Mouse (Mus musculus) common myeloid progenitor, adult 5-6 weeks (primary cell): Measurements from ENCODE around the gene Tm7sf2. TPM values are rescaled to one million over a fixed set of nuclear protein-coding genes. Genes with fewer than 3 reads are reported as not detected.

Source experiments
- ATAC-seq: replicated peaks from 2 replicates; pipeline ENCODE4 v1.8.0; 2016; ENCODE audit warnings: low read depth, mild to moderate bottlenecking, moderate TSS enrichment, inconsistent platforms; ENCODE audit not compliant: poor library complexity, severe bottlenecking
- total RNA-seq: library from RNA; stranded (forward); fragments of 200-1000, 187-1606 nt; gene quantifications from 2 replicates; pipeline ENCODE4 v1.2.3, GENCODE M21; 2017

Tm7sf2 gene
- total RNA-seq, 1 experiment from 2014 or later = 5.9 TPM

DNA sequence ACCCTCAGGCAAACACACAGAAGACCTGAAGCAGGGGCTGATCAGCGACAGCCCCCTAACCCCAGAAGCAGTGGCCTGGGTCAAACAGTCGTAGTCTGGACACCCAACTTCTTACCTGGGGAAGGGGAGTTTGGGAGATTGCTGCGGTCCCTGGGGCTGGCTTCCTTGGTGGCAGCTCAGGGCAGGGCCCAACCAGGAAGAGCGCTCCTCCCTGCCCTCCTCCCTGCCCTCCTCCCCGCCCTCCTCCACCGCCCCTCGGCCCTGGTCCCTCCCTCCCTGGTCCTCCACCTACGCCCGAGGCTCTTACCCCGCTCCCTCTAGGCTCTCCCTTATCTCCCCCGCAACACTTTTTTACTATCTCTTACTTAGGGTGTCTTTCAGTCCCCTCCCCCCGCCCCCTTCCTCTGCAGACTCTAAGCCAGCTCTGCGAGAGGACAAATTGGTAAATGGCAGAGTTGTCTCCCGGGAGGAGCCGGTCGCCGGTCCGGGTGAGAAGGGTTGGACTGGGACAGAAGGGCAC is 53.1 kb downstream of the Tm7sf2 start:
- ATAC-seq = peak; percentile 64

DNA sequence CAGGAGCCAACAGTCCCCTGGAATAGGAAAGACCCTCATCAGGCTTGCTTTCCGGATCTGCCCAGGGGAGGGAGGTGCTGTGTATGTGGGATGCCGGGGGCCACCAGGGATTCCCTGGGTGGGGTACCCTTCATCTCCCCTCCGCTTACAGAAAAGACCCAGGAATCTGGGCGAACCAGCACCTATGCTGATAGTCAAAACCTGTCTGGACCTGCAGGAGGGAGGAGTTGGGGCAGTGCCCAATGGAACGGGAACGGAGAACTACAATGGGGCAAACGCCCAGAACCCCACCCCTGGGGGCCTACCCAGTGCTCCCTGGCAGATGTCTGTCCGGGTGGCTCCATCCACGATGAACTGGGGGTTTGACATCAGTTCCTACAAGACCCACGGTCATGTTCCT is 54.5 kb downstream of the Tm7sf2 start:
- ATAC-seq = no peak

Other genes with a start within 250 kb of the Tm7sf2 start
- 21.1 and 26.8 TPM in 2 replicates for gene Frmd8, start 193.1 kb downstream of the Tm7sf2 start, total RNA-seq
- 34.0 and 41.0 TPM in 2 replicates for gene Slc25a45, start 190.6 kb downstream of the Tm7sf2 start, total RNA-seq
- 0.34 and 2.8 TPM in 2 replicates for gene Tigd3, start 174.2 kb downstream of the Tm7sf2 start, total RNA-seq
- 87.4 and 131 TPM in 2 replicates for gene Dpf2, start 155.4 kb downstream of the Tm7sf2 start, total RNA-seq
- gene Cdc42ep2, start 143.6 kb downstream of the Tm7sf2 start, total RNA-seq = not detected in 2 replicates
- gene Pola2, start 104.2 kb downstream of the Tm7sf2 start, total RNA-seq = 61.2 and 63.5 TPM in 2 replicates
- gene Slc22a20, start 82.2 kb downstream of the Tm7sf2 start, total RNA-seq = not detected in 2 replicates
- gene Capn1, start 52.5 kb downstream of the Tm7sf2 start, total RNA-seq = 29.9 and 37.2 TPM in 2 replicates
- 5.9 and 6.5 TPM in 2 replicates for gene Syvn1, start 21.8 kb downstream of the Tm7sf2 start, total RNA-seq
- gene Mrpl49, start 10.6 kb downstream of the Tm7sf2 start, total RNA-seq = 25.8 and 35.8 TPM in 2 replicates
- gene Fau, start 10.5 kb downstream of the Tm7sf2 start, total RNA-seq = 1,809 and 1,850 TPM in 2 replicates
- 10.3 and 11.6 TPM in 2 replicates for gene Znhit2, start 7.2 kb downstream of the Tm7sf2 start, total RNA-seq
- gene Vps51, start 8.9 kb upstream of the Tm7sf2 start, total RNA-seq = 43.1 and 54.1 TPM in 2 replicates
- not detected in 2 replicates for gene Tmem262, start 11.7 kb upstream of the Tm7sf2 start, total RNA-seq
- not detected in 2 replicates for gene Gm28374, start 13.9 kb upstream of the Tm7sf2 start, total RNA-seq
- gene Zfpl1, start 16.6 kb upstream of the Tm7sf2 start, total RNA-seq = 25.2 and 34.0 TPM in 2 replicates
- 25.8 and 26.2 TPM in 2 replicates for gene Cdca5, start 16.6 kb upstream of the Tm7sf2 start, total RNA-seq
- gene AC131692.1, start 26.0 kb upstream of the Tm7sf2 start, total RNA-seq = 0.46 TPM in 1 of 2 replicates, not detected in the other
- not detected in 2 replicates for gene Naaladl1, start 37.4 kb upstream of the Tm7sf2 start, total RNA-seq
- gene Sac3d1, start 50.3 kb upstream of the Tm7sf2 start, total RNA-seq = 4.9 and 8.2 TPM in 2 replicates
- 11.3 and 17.0 TPM in 2 replicates for gene Snx15, start 59.9 kb upstream of the Tm7sf2 start, total RNA-seq
- gene Batf2, start 72.6 kb upstream of the Tm7sf2 start, total RNA-seq = 0.44 and 0.78 TPM in 2 replicates
- gene Arl2, start 73.2 kb upstream of the Tm7sf2 start, total RNA-seq = 27.6 and 36.5 TPM in 2 replicates
- not detected in 2 replicates for gene Majin, start 116.0 kb upstream of the Tm7sf2 start, total RNA-seq
- 0.14 TPM in 1 of 2 replicates, not detected in the other for gene Gpha2, start 158.0 kb upstream of the Tm7sf2 start, total RNA-seq
- gene Ppp2r5b, start 167.5 kb upstream of the Tm7sf2 start, total RNA-seq = 2.6 and 4.2 TPM in 2 replicates
- gene Atg2a, start 173.3 kb upstream of the Tm7sf2 start, total RNA-seq = 10.7 and 12.6 TPM in 2 replicates
- gene Ehd1, start 208.4 kb upstream of the Tm7sf2 start, total RNA-seq = 15.6 and 16.8 TPM in 2 replicates
- gene Cdc42bpg, start 238.1 kb upstream of the Tm7sf2 start, total RNA-seq = 2.6 and 2.9 TPM in 2 replicates